Mouse (Mus musculus) 3134 (cell line): ENCODE data around the gene Dnajb14.
"Not testable (repeated sequence)": the region's sequence is repeated elsewhere in the genome, so short reads cannot be mapped to it uniquely, and the experiment has no call there.

Experiments
- DNase-seq: peaks from one replicate; pipeline ENCODE4 v3.0.0-alpha.2; 2011; ENCODE audit warnings: low spot score; ENCODE audit not compliant: insufficient read length; ENCODE audit errors: extremely low read depth

Gene Dnajb14

DNA sequence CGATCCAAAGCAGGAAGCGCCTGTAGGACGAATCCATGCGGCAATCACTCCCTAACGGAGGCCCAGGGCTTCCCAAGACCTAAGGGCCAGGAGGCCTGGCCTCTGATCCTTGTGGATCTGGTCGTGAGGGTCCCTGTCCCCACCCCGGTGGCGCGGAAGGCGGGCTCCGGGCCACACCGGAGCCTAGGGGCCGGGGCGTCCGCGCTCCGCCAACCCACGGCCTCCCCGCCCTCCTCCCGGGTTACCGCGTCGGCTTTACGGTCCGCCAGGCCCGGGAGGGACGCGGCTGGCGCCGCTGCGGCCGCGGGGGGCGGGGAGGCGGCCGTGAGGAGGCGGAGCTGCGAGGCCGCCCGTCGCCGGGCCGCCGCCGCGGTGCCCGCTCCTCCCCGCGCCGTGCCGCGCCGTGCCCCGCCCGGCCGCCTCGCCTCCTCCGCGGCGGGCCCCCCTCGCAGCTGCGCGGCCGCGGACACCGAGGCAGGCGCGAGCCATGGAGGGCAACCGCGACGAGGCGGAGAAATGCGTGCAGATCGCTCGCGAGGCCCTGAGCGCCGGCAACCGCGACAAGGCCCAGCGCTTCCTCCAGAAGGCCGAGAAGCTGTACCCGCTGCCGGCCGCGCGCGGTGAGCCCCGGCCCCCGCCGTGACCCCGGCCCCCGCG is at the start of gene Dnajb14:
Gene Dnajb14, plus strand, starts transcription at position 239 of the 657 bp plus-strand sequence.
- peak; percentile 85 for DNase-seq

GRCm38 (mm10) chr3:137818713-137819112 is 48.8 kb upstream of the Dnajb14 start:
- DNase-seq: no peak

- DNase-seq: no peak
Observed at GRCm38 (mm10) chr3:137820688-137821467, 46.6 kb upstream of the Dnajb14 start.

- no peak for DNase-seq
Observed at GRCm38 (mm10) chr3:137823317-137823716, 44.2 kb upstream of the Dnajb14 start.

- no peak for DNase-seq
Observed at GRCm38 (mm10) chr3:137827678-137828077, 39.8 kb upstream of the Dnajb14 start.

GRCm38 (mm10) chr3:137831156-137831555 is 36.3 kb upstream of the Dnajb14 start:
- no peak for DNase-seq

DNA sequence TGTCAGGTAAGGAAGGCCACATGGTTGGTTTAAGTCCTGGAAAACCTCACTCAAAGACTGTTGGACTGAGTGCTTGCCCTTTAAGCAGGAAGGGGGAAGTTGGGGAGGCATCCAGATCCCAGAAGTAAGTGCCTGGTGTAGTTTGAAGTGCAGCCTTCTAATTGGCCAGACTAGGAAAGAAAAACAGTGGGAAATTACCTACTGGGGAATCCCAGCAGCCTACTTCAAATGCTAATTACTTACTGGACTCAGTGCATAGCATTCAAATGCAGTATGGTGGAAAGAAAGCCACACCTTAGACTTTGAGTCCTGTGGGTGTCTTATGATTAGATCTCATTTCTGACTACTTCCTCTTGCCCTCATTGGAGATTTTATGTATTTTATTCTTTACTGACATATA is 34.3 kb upstream of the Dnajb14 start:
- DNase-seq: no peak

- DNase-seq: no peak
Observed at GRCm38 (mm10) chr3:137833698-137834097, 33.8 kb upstream of the Dnajb14 start.

DNA sequence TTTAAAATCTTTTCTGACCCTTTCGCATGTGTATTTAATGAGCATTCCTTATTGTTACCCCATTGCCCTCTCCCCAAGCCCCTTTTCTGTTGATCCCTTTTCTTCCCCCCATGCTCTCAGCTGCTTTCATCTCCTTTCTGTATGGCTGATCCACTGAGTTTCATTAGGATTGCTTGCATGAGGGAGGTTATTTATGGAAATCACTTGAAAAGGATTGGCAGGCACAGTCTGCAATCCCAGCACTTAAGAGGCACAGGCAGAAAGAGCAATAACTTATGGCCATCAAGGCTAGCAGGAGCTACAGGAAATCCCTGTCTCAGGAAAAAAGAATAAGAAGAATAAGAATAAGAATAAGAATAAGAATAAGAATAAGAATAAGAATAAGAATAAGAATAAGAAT is 30.9 kb upstream of the Dnajb14 start:
- no peak for DNase-seq

- DNase-seq: no peak
Observed at GRCm38 (mm10) chr3:137838160-137838559, 29.3 kb upstream of the Dnajb14 start.

- DNase-seq: no peak
Observed at GRCm38 (mm10) chr3:137842944-137843343, 24.5 kb upstream of the Dnajb14 start.

DNA sequence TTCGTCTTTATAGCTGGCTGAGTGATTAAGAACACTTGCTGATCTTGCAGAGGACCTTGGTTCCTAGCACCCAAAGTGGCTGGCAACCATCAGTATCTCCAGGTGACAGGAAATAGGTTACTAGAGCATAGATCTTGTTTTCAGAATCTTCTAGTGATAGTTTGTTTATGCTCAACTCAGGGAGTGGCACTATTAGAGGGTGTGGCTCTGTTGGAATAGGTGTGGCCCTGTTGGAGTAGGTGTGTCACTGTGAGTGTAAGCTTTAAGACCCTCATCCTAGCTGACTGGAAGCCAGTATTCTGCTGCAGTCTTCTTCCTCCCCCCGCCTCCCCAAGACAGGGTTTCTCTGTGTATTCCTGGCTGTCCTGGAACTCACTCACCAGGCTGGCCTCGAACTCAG is 23.2 kb upstream of the Dnajb14 start:
- DNase-seq: no peak

- DNase-seq: no peak
Observed at GRCm38 (mm10) chr3:137846552-137846951, 20.9 kb upstream of the Dnajb14 start.

- no peak for DNase-seq
Observed at GRCm38 (mm10) chr3:137848354-137848753, 19.1 kb upstream of the Dnajb14 start.

DNA sequence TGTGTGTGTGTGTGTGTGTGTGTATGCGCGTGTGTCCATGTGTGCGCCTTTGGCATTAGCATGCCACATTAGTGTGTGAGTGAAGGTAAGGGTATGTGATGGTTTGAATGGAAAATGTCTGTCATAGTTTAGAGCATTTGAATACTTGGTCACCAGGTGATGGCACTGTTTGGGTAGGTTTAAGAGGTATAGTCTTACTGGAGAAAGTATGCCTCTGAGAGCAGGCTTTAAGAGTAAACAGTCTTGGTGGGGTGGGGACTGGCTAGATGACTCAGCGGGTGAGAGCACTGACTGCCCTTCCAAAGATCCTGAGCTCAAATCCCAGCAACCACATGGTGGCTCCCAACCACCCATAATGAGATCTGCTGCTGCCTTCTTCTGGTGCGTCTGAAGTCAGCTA is 17.8 kb upstream of the Dnajb14 start:
- no peak for DNase-seq

DNA sequence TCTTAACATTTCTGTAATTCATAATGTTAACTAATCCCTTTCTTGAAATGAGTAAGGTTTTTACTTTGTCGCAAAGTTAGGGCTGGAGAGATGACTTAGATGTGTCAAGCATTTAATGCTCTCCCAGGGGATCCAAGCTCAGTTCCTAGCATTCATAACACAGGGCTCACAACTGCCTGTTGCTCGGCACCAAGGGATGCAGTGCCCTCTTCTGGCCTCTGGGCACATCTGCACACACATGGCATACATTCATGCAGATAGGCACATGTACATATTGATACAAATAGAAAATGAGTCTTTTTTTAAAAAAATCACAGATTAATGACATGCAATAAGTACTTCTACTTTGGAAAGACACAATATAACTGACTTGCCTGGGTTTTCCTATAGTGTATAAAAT is 16.3 kb upstream of the Dnajb14 start:
- no peak for DNase-seq

DNA sequence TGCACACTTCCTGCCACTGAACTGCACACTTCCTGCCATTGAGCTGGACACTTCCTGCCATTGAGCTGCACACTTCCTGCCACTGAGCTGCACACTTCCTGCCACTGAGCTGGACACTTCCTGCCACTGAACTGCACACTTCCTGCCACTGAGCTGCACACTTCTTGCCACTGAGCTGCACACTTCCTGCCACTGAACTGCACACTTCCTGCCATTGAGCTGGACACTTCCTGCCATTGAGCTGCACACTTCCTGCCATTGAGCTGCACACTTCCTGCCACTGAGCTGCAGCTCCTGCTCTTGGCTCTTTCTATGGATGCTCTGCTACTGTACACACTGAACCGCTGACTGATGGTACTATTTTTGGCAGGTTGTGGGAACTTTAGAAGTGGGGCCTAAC is 14.5 kb upstream of the Dnajb14 start:
- not testable (repeated sequence) for DNase-seq

GRCm38 (mm10) chr3:137855328-137855727 is 12.1 kb upstream of the Dnajb14 start:
- DNase-seq: peak; percentile 51

GRCm38 (mm10) chr3:137856061-137856460 is 11.4 kb upstream of the Dnajb14 start:
- no peak for DNase-seq

DNA sequence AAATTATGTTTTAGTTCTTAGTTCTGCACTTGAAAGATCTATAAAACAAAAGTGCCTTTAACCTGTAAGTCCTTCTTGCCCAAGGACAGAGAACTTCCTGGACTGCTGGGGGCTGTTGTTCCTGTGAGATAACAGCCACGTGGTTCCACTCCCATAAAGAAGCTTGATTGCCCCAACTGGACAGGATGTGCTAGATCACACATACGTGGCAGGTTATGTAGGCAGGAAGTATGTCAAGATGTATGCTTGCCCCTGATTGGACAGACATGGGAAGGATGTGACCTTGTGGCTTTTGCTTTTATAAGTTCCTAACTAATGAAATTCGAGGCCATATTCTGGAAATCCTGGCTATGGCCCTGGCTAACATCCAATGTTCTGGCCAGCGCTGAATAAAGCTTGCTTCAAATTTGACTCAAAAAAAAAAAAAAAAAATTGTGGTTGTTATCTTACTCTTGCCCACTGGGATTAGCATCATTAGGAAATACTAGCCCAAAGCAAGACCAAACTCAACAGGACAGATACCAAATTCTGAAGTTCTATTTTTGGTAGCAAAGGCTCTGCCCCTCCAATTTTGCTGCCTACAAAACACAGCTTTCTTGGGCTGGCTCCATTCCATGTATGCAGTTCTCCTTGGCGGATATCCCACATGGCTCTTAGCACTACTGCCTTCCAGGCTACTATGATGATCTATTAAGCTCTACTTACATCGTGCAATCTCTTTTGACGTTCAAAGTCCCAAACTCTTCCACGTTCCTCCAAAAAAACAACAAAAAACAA is 6.9 kb upstream of the Dnajb14 start:
- DNase-seq: no peak

DNA sequence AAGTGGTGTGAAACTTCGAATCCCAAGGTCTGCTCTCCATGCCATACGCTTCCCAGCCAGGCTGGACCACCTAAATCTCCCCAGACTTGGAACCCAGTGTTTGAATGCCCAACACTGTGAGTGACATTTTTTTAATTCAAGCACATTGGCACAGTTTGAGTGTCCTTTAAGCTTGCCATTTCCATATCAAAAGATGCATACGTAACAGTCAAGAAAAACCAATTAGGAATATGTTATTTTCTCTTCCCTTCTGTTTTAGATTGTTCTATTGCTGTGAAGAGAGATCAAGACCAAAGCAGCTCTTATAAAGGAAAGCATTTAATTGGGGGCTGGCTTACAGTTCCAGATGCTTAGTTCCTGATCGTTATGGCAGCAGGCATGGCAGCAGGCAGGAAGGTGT is 6.0 kb upstream of the Dnajb14 start:
- DNase-seq: no peak
